Mouse (Mus musculus) megakaryocyte progenitor cell, adult 5-6 weeks (primary cell): ENCODE results near the gene Lrrc9. TPM values are rescaled to one million over a fixed set of nuclear protein-coding genes. Genes with fewer than 3 reads are reported as not detected.

Experiments
- ATAC-seq: replicated peaks from 2 replicates; pipeline ENCODE4 v1.8.0; 2016; ENCODE audit warnings: mild to moderate bottlenecking, moderate TSS enrichment, inconsistent platforms; ENCODE audit not compliant: poor library complexity
- total RNA-seq, 2 experiments: library from RNA; stranded (forward) in 1 of 2; stranded (reverse) in 1 of 2; fragments of 157-497, 149-512 nt in 1 of 2; fragments of 200-1000 nt in 1 of 2; gene quantifications; 2 replicates each; pipeline versions ENCODE4 v1.2.3 to v1.2.4; 2015 to 2017

Lrrc9 gene
- total RNA-seq (2015) (0.56 and 2.7 TPM in 2 replicates), total RNA-seq (2017) (0.42 and 1.1 TPM in 2 replicates)

DNA sequence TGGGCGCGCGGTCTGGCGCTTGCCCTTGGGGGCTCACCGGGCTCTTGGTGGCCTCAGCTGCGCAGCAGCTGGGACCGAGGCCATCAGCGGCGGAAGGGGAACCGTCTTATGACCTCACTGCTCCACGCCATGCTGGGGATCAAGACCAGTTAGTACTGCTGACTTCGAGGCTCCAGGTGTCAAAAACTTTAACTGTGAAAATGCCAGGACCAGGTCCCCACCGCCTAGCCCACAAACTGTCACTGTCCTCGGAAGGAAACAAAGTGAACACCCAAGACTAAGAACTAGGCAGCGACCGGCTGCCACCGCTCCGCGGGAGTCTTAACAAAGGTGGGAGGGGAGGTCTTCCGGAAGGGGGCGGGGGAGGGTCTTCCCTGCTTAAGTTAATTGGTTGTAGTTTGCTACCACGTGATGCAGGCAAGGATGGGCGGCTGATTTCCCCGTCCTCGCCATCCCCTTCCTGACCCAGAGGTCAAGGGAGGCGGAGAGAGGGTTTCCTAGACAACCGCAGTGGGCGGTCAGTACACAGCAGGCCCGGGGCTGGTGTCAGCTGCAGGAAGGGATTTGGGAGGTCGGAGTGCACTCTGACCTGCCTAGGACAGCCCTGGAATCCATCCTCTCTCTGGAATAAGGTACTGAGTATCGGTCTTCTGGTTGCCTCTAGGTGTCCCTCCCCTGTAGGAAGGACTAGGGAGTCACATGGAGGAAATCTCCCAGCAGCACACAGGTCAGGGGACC lies at the start of gene Lrrc9:
Lrrc9 (plus strand) TSS at position 28 of the 738 bp plus-strand sequence.
- ATAC-seq, result peak; percentile 78

DNA sequence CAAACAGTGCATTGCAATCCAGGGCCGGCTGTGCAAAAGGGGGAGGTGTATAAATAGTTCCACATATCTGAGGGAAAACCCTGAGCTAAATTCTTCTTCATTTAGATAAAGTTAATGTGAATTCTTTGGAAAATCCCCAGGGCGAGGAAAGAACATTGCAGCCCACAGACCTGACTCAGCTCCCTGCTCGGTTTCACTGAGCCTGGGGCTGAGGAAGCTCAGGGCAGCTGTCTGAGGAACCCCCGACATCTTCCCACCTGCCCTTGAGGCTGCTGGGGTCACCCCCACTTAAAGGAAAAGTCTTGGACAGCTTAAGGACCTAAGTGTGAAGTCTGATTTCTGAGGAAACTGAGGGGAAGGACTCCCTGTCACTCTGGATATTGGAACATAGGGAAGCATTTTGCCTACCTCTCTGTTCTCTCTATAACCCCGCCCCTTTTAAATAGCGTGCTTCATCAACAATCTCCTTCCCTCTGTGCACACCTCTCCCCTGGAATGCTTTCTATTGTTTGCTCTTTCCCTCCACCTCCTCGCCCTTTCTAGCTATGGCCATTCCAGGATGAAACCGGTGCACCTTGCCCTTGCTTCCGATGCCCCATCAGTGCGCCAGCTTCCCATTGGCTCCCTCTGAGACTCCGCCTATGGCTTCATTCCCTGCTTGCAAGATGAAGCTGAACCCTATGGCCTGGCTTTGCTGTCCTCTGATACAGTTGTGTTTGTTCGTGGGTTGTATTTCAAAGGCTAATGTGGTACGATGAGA lies 48.4 kb upstream of the Lrrc9 start:
- no peak for ATAC-seq

DNA sequence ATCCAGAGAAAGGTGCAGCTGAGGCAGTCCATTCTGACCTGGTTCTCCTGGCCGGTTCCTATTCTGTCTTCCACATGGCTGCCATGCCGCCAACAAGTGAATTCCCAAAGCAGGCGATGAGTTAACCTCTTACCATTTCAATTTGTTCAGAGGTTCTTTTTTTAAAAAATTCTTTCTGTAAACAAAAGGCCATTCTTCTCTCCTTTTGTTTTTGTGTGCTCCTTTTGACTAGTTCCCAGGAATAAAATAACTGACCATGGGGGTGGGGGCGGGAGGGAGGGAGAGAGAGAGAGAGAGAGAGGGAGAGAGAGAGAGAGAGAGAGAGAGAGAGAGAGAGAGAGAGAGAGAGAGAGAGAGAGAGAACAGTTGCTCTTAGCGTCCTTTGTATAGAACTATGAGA lies 36.6 kb upstream of the Lrrc9 start:
- no peak for ATAC-seq

DNA sequence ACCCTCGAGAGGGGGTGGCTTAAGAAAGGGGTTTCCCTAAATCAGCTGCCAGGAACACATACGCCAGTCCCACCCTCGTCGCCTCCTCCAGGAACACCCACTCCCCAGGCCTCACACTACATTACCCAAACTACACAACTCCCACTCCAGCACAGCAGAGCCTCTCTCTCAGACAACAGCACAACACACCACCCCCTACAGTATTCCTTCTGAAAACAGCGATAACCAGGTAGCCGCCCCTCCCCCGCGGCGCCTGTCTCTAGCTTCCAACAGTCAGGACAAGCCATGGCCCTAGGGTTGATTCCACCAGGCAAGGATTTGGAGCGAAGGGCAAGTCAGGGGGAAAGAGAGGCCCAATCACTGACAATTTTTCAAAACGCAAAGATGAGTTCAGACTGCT lies 34.5 kb upstream of the Lrrc9 start:
- ATAC-seq, result no peak

DNA sequence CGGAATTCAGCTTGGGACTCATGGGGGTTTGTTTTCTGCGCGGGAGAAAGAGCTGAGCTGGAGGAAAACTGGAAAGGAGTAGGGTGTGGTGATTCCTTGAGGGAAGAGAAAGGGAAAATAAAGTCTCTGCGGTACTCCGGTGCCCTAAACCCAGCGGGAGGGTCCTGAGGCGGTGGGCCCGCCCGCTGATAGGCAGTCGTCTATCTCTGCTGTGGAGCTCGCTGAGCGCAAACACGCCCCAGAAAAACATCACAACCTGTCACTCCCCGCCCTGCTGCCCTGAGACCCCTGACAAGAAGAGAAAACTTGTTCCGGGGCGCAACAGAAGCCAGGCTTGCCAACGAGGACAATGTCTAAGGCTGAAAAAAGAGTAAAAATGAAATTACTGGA lies 34.0 kb upstream of the Lrrc9 start:
- ATAC-seq, result no peak

DNA sequence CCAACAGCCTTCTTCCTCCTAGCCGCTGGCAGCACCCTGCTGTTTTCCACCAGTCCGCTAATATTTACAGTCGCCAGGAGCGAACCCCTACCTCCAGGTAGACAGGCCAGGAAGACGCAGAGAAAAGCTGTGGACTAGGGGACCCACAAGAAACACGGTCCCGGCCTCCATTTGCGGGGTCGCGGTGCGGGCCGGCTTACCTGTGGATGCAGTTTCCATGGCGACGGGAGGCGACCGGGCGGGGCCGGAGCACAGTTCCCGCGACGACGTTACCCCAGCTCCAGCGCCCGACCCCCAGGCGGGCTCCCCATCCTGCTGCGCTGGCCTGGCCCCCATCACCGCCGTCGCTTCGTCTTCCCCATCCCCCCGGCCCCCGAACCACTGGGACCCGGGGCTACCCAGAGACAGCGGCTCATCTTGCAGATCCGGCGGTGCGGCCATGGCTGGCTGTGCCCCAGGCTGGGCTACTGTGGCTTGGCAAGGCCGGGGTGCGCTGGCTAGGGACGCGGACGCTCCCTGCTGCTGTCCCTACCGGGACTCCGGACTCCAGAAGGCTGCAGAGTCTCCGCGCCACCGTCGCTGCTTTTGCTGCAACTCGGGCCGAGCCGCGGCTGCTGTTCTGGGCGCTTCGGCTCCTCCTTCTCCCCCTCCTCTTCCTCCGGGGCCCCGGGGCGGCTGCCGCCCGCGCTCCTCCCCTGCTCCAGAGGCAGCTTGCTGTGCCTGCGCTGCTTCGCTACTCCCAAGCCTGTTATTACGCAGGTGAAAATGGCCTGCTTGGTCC lies 33.4 kb upstream of the Lrrc9 start:
- peak; percentile 58 for ATAC-seq

DNA sequence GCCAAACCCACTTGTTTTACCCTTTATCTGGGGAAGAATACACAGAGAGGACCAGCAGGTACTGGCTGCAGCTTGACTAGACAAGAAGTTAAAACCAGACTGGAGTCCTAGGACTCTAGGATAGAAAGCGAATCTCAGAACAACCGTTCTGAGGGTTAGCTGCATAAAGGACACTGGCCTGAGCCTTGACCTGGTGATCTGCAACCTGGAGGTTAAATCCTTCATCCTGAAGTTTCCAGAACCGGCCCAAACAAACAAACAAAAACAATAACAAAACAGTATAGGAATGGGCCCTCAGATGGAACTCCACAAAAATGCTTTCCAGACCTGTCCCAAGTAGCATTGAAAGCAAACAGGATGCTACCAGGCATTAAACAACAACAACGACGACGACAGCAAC lies 32.7 kb upstream of the Lrrc9 start, which contains the start of gene Rtn1:
Rtn1 (minus strand) TSS at position 101 of the 400 bp plus-strand sequence.
- ATAC-seq, result no peak

DNA sequence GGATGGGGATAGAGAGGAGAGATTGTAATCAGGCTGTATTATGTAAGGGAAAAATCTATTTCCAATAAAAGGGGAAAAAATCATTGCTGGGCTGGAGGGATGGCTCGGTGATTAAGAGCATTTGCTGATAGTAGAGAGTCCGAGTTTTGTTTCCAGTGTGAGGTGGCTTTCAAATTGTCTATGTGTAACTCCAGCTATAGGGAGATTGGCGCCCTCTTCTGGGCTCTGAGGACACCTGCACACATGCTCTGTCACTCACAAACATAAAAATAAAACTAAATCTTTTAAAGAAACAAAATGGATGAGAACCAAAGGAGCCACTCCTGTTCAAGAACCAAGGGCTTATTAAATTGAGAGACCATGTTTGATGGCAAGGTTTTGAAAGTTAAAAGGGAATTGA lies 23.9 kb upstream of the Lrrc9 start:
- ATAC-seq, result 0 out of 2 replicates have a peak, but pooled peaks have one; percentile 44

DNA sequence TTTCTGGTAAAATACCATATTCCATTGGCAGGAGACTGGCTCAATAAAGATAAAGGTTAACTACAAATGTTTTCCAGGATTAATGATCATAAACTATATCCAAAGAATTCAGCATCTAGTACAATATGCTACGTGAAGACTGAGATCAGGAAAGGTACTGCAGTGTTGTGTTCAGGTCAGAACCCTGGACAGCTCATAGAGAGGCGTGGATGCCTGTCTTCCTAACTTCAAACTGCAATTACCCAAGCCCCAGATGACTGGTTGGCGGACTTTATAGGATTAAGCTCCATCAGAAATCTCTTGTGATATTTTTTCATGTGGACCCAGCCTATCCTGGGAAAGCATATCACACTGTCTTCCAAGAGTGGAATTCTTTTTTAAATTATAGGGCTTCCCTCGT lies 19.0 kb upstream of the Lrrc9 start:
- no peak for ATAC-seq

DNA sequence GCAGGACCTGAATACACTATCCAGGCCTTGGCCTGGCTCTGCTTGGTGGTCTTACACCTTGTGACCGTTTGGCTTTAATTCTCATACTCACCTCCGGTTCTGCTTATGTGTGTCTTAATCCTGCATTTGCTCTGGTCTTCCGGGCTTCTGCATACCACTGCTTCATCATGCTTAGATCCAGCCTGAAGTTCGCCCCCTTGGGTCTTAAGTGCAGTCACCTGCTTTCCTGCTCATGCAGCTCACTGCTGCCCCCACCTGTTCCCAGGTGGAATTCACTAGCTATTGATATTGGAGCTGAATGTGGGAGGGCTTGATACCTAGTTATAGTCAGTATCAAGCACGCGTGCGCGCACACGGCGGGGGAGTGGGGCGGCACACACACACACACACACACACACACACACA lies 13.9 kb upstream of the Lrrc9 start:
- peak; percentile 87 for ATAC-seq

DNA sequence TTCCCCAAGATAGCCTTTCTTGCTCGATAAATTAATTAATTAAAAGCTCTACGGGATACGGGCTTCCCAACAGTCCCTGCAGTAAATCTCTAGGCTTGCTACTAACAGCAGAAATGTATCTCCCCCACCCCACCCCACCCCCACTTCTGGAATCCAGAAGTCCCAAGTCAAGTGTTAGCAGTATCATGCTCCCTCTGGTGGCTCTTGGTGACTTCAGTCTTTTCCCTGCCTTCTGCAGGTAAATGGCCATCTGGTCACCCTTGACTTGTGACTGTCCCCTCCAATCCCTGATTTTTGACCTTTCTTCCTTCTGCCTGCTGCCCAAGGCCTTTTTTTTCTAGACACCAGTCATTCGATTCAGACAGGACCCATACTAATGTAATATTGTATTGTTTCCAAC lies 9.5 kb upstream of the Lrrc9 start:
- ATAC-seq, result no peak

DNA sequence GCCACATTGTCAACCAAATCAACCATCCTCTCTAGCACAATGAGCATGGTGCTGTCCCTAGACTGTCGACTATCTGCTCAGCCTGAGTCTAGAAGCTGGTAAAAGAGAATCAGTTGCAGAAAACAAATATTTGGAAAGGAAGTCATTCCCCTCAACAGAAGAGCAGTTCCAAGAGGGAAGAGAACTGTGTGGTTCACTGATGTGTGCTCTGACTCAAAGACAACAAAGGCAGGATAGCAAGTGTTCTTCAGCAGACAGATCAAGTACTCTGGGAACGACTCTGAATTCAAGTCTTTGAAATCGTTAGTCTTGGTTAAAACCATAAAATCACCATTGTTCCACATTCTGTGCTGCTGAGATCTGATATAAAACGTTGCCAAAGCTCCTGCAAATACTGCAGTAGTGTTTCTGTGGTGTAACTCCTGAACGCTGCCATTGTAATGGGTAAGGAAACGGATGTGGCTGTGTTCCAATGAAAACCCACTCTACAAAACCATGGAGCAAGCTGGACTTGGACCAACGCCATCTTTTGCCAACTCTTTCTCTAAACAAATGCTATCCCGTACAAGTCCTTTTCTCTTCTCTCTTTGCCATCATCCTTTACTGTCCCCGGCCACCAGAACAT lies 8.3 kb upstream of the Lrrc9 start:
- ATAC-seq, result no peak

DNA sequence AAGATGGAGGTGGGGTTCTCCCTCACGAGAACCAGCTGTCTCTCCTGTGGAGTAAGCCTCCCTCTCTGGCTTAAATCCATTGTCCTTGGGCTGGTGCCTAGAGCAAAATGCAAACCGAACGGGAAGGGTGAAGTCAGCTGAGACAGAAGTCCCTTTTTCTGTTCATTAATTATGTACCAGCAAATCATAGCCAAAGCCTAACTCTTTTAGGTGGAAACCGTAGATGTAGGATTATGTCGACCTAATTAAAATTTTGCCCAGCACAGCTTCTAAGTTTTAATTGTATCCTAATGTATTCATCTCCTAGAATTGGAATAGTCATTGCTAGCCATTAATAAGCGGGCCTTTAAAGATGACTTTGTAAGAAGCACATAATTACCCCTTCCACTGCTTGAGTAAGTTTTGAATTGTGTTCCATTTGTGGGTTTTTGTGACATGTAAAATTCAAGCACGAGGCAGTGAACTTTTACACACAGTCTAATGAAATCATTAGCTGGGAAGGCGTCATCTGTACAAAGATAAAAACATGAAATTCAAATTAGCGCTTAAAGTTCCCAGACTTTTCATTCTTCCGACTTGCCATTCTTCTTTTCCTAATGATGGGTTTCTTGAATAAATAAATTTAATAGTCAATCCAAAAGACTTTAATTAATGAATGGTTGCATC lies 3.9 kb upstream of the Lrrc9 start:
- no peak for ATAC-seq

DNA sequence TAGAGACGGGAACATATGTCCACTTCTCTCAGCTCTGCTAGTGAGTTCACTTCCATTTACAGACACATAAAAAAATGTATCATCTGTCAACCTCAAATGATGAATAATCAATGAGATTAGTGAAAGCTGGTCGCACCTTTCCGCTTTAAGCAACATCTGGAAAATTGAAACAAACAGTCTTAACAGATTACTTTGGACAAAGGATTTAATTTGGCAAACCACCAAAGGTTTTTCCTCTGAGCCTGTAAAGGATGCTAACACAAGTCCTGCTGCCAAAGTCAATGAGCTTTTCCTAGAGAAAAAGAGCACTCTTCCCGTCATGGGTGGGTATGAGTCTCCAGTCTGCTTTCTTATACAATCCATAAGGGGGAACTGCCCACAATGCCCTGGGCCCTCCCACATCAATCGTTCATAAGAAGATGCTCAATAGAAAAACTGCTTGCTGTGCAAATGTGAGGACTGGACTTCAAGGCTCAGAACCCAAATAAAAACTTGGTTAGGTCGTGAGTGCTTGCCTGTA lies 2.6 kb upstream of the Lrrc9 start:
- no peak for ATAC-seq

DNA sequence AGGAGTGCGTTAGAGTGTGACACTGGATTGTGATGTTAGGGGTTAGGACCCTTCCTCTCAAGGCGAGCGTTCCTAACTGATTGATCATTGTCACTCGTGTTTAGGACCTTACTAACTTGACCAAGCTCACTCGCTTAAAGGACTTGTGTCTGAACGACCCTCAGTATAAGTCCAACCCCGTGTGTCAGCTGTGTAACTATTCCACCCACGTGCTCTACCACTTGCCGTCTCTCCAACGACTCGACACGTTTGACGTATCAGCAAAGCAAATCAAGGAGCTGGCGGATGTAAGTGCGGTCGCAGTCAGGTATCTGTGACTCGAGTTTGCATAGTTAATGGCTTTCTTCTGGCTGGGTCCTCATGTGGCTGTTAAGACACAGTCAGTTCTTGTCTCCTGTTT lies 12.3 kb downstream of the Lrrc9 start:
- ATAC-seq, result no peak

DNA sequence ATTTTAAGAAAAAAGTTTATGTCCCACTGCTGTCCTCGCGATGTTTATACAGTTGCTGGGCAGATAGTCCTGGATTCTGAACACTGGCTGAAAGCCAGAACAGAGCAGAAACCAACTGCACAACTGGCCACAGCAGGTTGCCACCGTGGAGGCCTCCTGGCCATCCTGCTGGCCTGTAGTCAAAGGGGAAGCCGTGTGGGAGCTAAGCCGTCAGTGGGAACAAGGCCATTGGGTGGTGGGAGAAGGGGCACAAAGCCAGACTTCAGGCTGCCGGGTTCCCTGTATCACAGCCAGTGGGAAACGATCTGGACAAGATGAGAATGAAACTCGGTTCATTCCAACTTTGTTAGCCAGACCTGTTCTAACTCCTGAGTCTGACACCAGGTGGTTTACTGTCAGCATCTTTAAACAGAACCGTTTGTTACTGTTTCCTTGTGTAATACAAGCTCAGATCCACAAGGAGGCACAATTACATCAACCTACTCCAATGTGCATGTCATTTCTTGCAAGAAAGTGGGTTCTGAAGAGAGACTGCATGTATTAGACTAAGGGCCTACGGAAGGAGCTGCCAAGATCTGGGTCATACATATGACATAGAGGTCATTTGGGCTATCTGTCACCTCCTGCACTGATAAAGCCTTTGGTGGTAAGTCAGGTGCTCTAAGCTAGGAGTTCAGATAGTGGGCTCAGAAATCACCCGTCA lies 19.7 kb downstream of the Lrrc9 start:
- ATAC-seq, result peak; percentile 88

DNA sequence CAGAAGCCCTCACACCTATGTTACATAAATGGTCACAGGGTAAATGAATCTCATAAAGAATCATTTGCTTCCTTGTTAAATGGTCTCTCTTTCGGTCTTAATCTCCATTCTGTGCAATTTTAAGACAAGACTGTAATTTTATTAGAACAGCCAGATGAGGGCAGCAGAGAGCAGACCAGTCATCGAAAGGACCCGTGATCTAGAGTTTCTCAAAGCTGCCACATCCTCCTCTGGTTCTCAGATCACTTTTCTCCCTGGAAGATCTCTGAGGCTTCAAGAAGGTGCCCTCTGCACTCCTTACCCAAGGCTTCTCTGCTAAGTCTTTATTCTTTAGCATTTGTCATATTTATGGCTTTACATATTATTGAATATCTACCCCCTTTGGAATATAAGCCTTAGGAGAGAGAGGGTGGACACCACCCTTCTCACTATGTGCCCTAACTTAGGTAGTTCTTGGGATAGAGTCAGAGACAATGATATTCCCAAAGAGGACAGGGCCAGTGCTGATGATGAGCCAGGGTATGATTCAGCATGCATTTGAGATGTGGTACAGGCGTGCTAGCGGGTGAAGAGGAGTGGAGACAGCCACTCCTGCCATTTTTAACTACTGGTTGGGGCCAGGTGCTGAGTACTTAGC lies 20.3 kb downstream of the Lrrc9 start:
- peak; percentile 91 for ATAC-seq

DNA sequence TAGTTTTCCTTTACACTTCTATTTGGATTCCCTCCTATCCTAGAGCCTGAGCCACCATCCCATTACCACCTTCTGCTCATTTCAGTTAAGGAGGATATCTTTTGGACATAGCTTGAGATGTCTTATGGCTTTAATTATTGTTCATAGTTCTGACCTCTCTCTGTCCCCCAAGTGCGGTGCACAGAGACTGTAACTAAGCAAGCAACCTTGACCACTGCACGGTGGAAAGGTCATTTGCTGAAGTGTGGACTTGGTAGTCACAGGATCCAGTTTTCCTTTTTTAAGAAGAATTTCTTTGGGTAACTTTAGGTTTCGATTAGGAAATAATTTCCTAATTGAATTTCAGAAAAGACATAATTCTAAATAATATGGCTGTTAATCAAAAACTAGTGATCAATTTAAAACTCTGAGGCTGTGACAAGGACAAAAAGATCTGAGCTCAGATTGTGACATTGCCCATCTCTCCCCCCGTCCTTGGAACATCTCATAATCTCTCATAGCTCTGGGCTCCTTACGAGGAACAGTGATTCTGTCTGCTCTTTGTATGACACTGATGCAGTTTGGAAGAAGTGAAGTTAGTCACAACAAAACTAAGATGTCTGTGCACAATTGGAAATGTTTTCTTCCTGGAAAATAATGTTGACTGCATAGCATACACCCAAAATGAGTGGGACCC lies 24.3 kb downstream of the Lrrc9 start:
- no peak for ATAC-seq

DNA sequence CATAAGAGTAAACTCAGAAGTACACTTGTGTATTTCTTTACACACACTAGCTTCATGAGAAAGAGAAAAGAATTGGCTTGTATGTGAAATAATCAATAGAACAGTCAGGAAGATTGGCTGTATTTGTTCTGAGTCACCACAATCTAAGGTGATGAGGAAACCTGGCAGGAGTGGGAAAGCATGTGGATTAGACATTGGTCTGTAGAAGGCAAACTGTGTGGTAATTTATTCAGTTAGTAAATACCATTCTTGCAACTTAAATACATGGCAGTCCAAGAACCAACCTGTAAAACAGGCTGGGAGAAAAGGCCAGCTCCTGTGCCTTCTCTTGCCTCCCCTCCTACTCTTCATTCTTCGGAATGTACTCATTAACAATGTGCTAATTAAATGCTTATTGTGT lies 25.6 kb downstream of the Lrrc9 start:
- ATAC-seq, result no peak
